Mouse (Mus musculus) CH12.LX (cell line): Measurements from ENCODE around the gene Tbc1d16. TPM values are rescaled to one million over a fixed set of nuclear protein-coding genes. Genes with fewer than 3 reads are reported as not detected.

ENCODE experiments used
- DNase-seq: peaks from one replicate; pipeline ENCODE4 v3.0.0-alpha.2; 2013; ENCODE audit errors: extremely low read depth
- H3K27ac ChIP-seq: 2 replicates; pipeline ENCODE4 v1.5.1; 2012; ENCODE audit warnings: low read depth, mild to moderate bottlenecking, control low read depth, moderate library complexity; ENCODE audit not compliant: insufficient read depth
- H3K27me3 ChIP-seq: replicated peaks from 2 replicates; pipeline ENCODE3; 2012; ENCODE audit warnings: inconsistent platforms
- H3K36me3 ChIP-seq, 2 experiments: replicated peaks in 1 of 2; 2 replicates each; pipeline versions ENCODE3 to v1.6.1; 2012; ENCODE audit warnings: inconsistent platforms in 1 of 2, low read length in 1 of 2, mild to moderate bottlenecking in 1 of 2, mixed read lengths in 1 of 2, moderate library complexity in 1 of 2; ENCODE audit not compliant: control insufficient read depth in 1 of 2, insufficient read depth in 1 of 2
- H3K4me1 ChIP-seq, 2 experiments: 2 replicates each; pipeline ENCODE4 v1.6.1; 2012; ENCODE audit warnings: inconsistent platforms in 1 of 2, moderate library complexity in 1 of 2; ENCODE audit not compliant: insufficient read depth in 2 of 2, control insufficient read depth in 1 of 2
- H3K4me2 ChIP-seq: 2 replicates; pipeline ENCODE4 v1.6.1; 2012; ENCODE audit warnings: low read depth, mild to moderate bottlenecking, control low read depth; ENCODE audit not compliant: poor library complexity, insufficient read depth, severe bottlenecking
- H3K4me3 ChIP-seq, 3 experiments: fragments of 150-350 bp in 1 of 3; sonication (generic) in 1 of 3; replicated peaks in 1 of 3; 2 replicates each; pipeline versions ENCODE3 to v1.5.1; 2011 to 2012; ENCODE audit warnings: low read depth in 2 of 3, low read length in 2 of 3, mild to moderate bottlenecking in 2 of 3, moderate library complexity in 2 of 3, control low read depth in 1 of 3, improper control_type of control experiment in 1 of 3, inconsistent platforms in 1 of 3, mixed read lengths in 1 of 3; ENCODE audit not compliant: poor library complexity in 1 of 3
- H3K79me2 ChIP-seq: replicated peaks from 2 replicates; pipeline ENCODE4 v1.6.1; 2012; ENCODE audit warnings: mild to moderate bottlenecking, moderate library complexity; ENCODE audit not compliant: control insufficient read depth, poor library complexity, insufficient read depth, severe bottlenecking; ENCODE audit errors: extremely low read depth
- H3K9ac ChIP-seq: 2 replicates; pipeline ENCODE4 v1.6.1; 2012; ENCODE audit warnings: low read depth, mild to moderate bottlenecking, control low read depth, moderate library complexity; ENCODE audit not compliant: insufficient read depth
- H3K9me3 ChIP-seq: replicated peaks from 2 replicates; pipeline ENCODE3; 2012; ENCODE audit warnings: low read length, inconsistent platforms, mixed read lengths
- CHD1 ChIP-seq: IDR thresholded peaks from 2 replicates; pipeline ENCODE4 v1.6.1; 2012; ENCODE audit warnings: low read depth, low read length, improper control_type of control experiment, inconsistent platforms
- CTCF ChIP-seq, 2 experiments: IDR thresholded peaks in 1 of 2; conservative IDR thresholded peaks in 1 of 2; 2 replicates each; pipeline ENCODE4 v1.5.1; 2011 to 2012; ENCODE audit warnings: low read depth in 2 of 2, low read length in 2 of 2, improper control_type of control experiment in 1 of 2, inconsistent platforms in 1 of 2, mild to moderate bottlenecking in 1 of 2, moderate library complexity in 1 of 2
- EP300 ChIP-seq: IDR thresholded peaks from 2 replicates; pipeline ENCODE4 v1.6.1; 2011; ENCODE audit warnings: low read length, improper control_type of control experiment
- IRF4 ChIP-seq: IDR thresholded peaks from 2 replicates; pipeline ENCODE4 v1.6.1; 2014; ENCODE audit warnings: low read depth, mild to moderate bottlenecking, inconsistent platforms, low read length, improper control_type of control experiment
- JUN ChIP-seq: IDR thresholded peaks from 2 replicates; pipeline ENCODE4 v1.6.1; 2011; ENCODE audit warnings: low read depth, mild to moderate bottlenecking, low read length, improper control_type of control experiment, moderate library complexity; ENCODE audit not compliant: insufficient read depth
- JUND ChIP-seq: conservative IDR thresholded peaks from 2 replicates; pipeline ENCODE4 v1.6.1; 2011; ENCODE audit warnings: low read depth, low read length, improper control_type of control experiment
- KAT2A ChIP-seq: IDR thresholded peaks from 2 replicates; pipeline ENCODE4 v1.6.1; 2012; ENCODE audit warnings: low read length, improper control_type of control experiment, inconsistent platforms; ENCODE audit not compliant: insufficient replicate concordance
- MAFK ChIP-seq: IDR thresholded peaks from 2 replicates; pipeline ENCODE4 v1.6.1; 2011; ENCODE audit warnings: low read length, improper control_type of control experiment; ENCODE audit not compliant: insufficient replicate concordance
- MAX ChIP-seq: IDR thresholded peaks from 2 replicates; pipeline ENCODE4 v1.6.1; 2011; ENCODE audit warnings: low read length, improper control_type of control experiment
- MAZ ChIP-seq: IDR thresholded peaks from 2 replicates; pipeline ENCODE4 v1.6.1; 2012; ENCODE audit warnings: low read depth, mild to moderate bottlenecking, inconsistent platforms, low read length, improper control_type of control experiment, moderate library complexity
- MXI1 ChIP-seq: IDR thresholded peaks from 2 replicates; pipeline ENCODE4 v1.6.1; 2011; ENCODE audit warnings: mild to moderate bottlenecking, low read depth, low read length, improper control_type of control experiment
- MYC ChIP-seq: IDR thresholded peaks from 2 replicates; pipeline ENCODE4 v1.6.1; 2011; ENCODE audit warnings: low read depth, mild to moderate bottlenecking, improper control_type of control experiment, low read length
- NELFE ChIP-seq: IDR thresholded peaks from 2 replicates; pipeline ENCODE4 v1.6.1; 2011; ENCODE audit warnings: low read depth, low read length, improper control_type of control experiment
- POLR2A ChIP-seq: IDR thresholded peaks from 2 replicates; pipeline ENCODE4 v1.6.1; 2011; ENCODE audit warnings: low read depth, mild to moderate bottlenecking, improper control_type of control experiment, low read length
- POLR2AphosphoS2 ChIP-seq: IDR thresholded peaks from 2 replicates; pipeline ENCODE4 v1.6.1; 2011; ENCODE audit warnings: low read depth, low read length, improper control_type of control experiment
- RCOR1 ChIP-seq: conservative IDR thresholded peaks from 2 replicates; pipeline ENCODE4 v1.6.1; 2012; ENCODE audit warnings: low read depth, mild to moderate bottlenecking, inconsistent platforms, low read length, improper control_type of control experiment
- TBP ChIP-seq: conservative IDR thresholded peaks from 2 replicates; pipeline ENCODE4 v1.6.1; 2011; ENCODE audit warnings: low read depth, low read length, improper control_type of control experiment
- TCF12 ChIP-seq: IDR thresholded peaks from 2 replicates; pipeline ENCODE4 v1.6.1; 2014; ENCODE audit warnings: low read depth, mild to moderate bottlenecking, inconsistent platforms, low read length, improper control_type of control experiment
- UBTF ChIP-seq: IDR thresholded peaks from 2 replicates; pipeline ENCODE4 v1.6.1; 2012; ENCODE audit warnings: low read depth, mild to moderate bottlenecking, inconsistent platforms, low read length, improper control_type of control experiment, moderate library complexity
- USF2 ChIP-seq: conservative IDR thresholded peaks from 2 replicates; pipeline ENCODE4 v1.6.1; 2011; ENCODE audit warnings: low read depth, low read length, improper control_type of control experiment
- ZMIZ1 ChIP-seq: IDR thresholded peaks from 2 replicates; pipeline ENCODE4 v1.6.1; 2012; ENCODE audit warnings: low read depth, mild to moderate bottlenecking, inconsistent platforms, low read length, improper control_type of control experiment
- dilution Hi-C: fragments of 300-500 bp; cut with MboI; formaldehyde crosslinking; loops from 2 replicates; pipeline ENCODE4 v1.14.3; 2020; ENCODE audit warnings: low sequenced_read_pairs; ENCODE audit not compliant: extremely low pct_unique_long_range_greater_than_20kb, extremely low pct_ligation_motif_present
- in situ Hi-C: fragments of 300-500 bp; cut with MboI; formaldehyde crosslinking; loops from 3 replicates; pipeline ENCODE4 v1.14.3; 2019; ENCODE audit warnings: low sequenced_read_pairs, low pct_ligation_motif_present, low pct_unique_long_range_greater_than_20kb, mixed read lengths
- polyA plus RNA-seq: library from polyadenylated mRNA; unstranded; fragments of >175 nt; gene quantifications from 2 replicates; pipeline ENCODE4 v1.2.1, GENCODE M21; 2012; ENCODE audit warnings: low read depth; ENCODE audit not compliant: insufficient read length
- total RNA-seq, 2 experiments: library from RNA; depleted of rRNA; stranded (reverse); fragments of 300-350 nt in 1 of 2; fragments of >200 nt in 1 of 2; gene quantifications; 2 replicates each; pipeline ENCODE4 v1.2.3; 2012 to 2014

Gene Tbc1d16
- total and polyA plus RNA-seq, 3 experiments, result 0.79 to 15.9 (median 2.7) TPM

GRCm38 (mm10) chr11:119208870-119209370 is 19.4 kb downstream of the Tbc1d16 start:
- no peak overlapping the region for H3K4me2 ChIP-seq
- H3K9ac ChIP-seq, result no peak overlapping the region
- H3K4me1 ChIP-seq, result peaks cover 0 to 5% of the 10 kb centered on the region in 2 experiments; a peak in 1 of 4 replicates
- H3K4me3 ChIP-seq, result no peak overlapping the region
- TF ChIP-seq KAT2A, result no peak
- TF ChIP-seq UBTF, result no peak
- no peak for TF ChIP-seq IRF4
- no peak for TF ChIP-seq POLR2AphosphoS2
- TF ChIP-seq JUND, result no peak
- no peak for TF ChIP-seq NELFE
- no peak for TF ChIP-seq EP300
- TF ChIP-seq RCOR1, result no peak
- no peak for TF ChIP-seq MAZ
- no peak for TF ChIP-seq USF2
- TF ChIP-seq ZMIZ1, result no peak
- no peak overlapping the region for H3K27ac ChIP-seq
- in situ Hi-C loops, result no loop called here
- no peaks in the 10 kb centered on the region for H3K79me2 ChIP-seq
- dilution Hi-C loops, result no loop called here
- no peak for DNase-seq
- peaks cover 63% of the 10 kb centered on the region for H3K27me3 ChIP-seq
- H3K36me3 ChIP-seq, result peaks cover 3 to 15% of the 10 kb centered on the region in 2 experiments
- H3K9me3 ChIP-seq, result peaks cover 12% of the 10 kb centered on the region

- Histone ChIP-seq H3K36me3 (peaks cover 3 to 15% of the 10 kb centered on the region in 2 experiments), H3K27me3 (peaks cover 62% of the 10 kb centered on the region), H3K4me1 (peaks cover 0 to 5% of the 10 kb centered on the region in 2 experiments; a peak in 1 of 4 replicates), H3K79me2 (no peaks in the 10 kb centered on the region), H3K27ac (no peak overlapping the region), H3K9ac (no peak overlapping the region), H3K4me3 (no peak overlapping the region), H3K9me3 (peaks cover 12% of the 10 kb centered on the region), H3K4me2 (no peak overlapping the region)
- in situ Hi-C loops, result no loop called here
- no peak for DNase-seq
- dilution Hi-C loops, result no loop called here
- TF ChIP-seq TCF12 (no peak), CTCF (conservative IDR thresholded peaks at IDR 0.05 in 1 of 2, IDR thresholded peaks at IDR 0.05 in 1 of 2; ENCODE audit: low read depth in 2 of 2, low read length in 2 of 2) (no peak), MYC (no peak), MAX (no peak), TBP (no peak), CHD1 (no peak), MXI1 (no peak), JUN (no peak), POLR2A (no peak), MAFK (no peak)
These were observed 20.3 kb downstream of the Tbc1d16 start for GRCm38 (mm10) chr11:119207986-119208385.
